Mouse (Mus musculus): ENCODE results near the gene Ccl27a. TPM values are rescaled to one million over a fixed set of nuclear protein-coding genes. Genes with fewer than 3 reads are reported as not detected.
A peak's percentile ranks its signal among the peaks of the same experiment; 100 is the strongest.

The Ccl27a gene
- total RNA-seq, 2 experiments from 2014 or later, result 15.4 to 19.2 TPM

- Histone ChIP-seq H3K27ac (no peak overlapping the region), H3K4me3 (no peak overlapping the region)
- intact Hi-C loops (cut with DNase I), result no loop called here
- no peak for DNase-seq
- TF ChIP-seq CTCF (IDR thresholded peaks at IDR 0.05), result no peak
Observed at GRCm38 (mm10) chr4:41744131-41744530, 29.9 kb downstream of the Ccl27a start.

GRCm38 (mm10) chr4:41741158-41741560 lies 32.9 kb downstream of the Ccl27a start:
- intact Hi-C loops (cut with DNase I), result no loop called here
- Histone ChIP-seq H3K4me3 (peak overlapping the region; percentile 93), H3K27ac (peak overlapping the region; percentile 93)
- peak; percentile 29; the same call in 1 of the 2 replicates for TF ChIP-seq CTCF (IDR thresholded peaks at IDR 0.05)
- peak; percentile 94 for DNase-seq

- peak; percentile 83 for DNase-seq
- no peak for TF ChIP-seq CTCF (IDR thresholded peaks at IDR 0.05)
- Histone ChIP-seq H3K4me3 (peak overlapping the region; percentile 93), H3K27ac (peak overlapping the region; percentile 93)
- intact Hi-C loops (cut with DNase I), result no loop called here
Observed at GRCm38 (mm10) chr4:41740380-41741157, 33.5 kb downstream of the Ccl27a start.

GRCm38 (mm10) chr4:41739260-41739659 lies 34.8 kb downstream of the Ccl27a start:
- H3K4me3 ChIP-seq, result peak overlapping the region; percentile 93; the same call in 1 of the 2 replicates
- intact Hi-C loops (cut with DNase I), result no loop called here
- DNase-seq, result no peak
- TF ChIP-seq CTCF (IDR thresholded peaks at IDR 0.05), result no peak
- no peak overlapping the region for H3K27ac ChIP-seq

GRCm38 (mm10) chr4:41738256-41738603 lies 35.8 kb downstream of the Ccl27a start:
- no peak for DNase-seq
- H3K4me3 ChIP-seq, result no peak overlapping the region
- peak overlapping the region; percentile 28 for H3K27ac ChIP-seq
- TF ChIP-seq CTCF (IDR thresholded peaks at IDR 0.05), result no peak
- intact Hi-C loops (cut with DNase I), result no loop called here

GRCm38 (mm10) chr4:41737602-41738255 lies 36.3 kb downstream of the Ccl27a start:
- H3K4me3 ChIP-seq, result no peak overlapping the region
- peak; percentile 80 for DNase-seq
- intact Hi-C loops (cut with DNase I), result loop anchor here (1.0 kb wide), 1 partner anchor 23 kb away; no protein-coding TSS in a partner anchor
- peak; percentile 88 for TF ChIP-seq CTCF (IDR thresholded peaks at IDR 0.05)
- peak overlapping the region; percentile 65 for H3K27ac ChIP-seq

DNA sequence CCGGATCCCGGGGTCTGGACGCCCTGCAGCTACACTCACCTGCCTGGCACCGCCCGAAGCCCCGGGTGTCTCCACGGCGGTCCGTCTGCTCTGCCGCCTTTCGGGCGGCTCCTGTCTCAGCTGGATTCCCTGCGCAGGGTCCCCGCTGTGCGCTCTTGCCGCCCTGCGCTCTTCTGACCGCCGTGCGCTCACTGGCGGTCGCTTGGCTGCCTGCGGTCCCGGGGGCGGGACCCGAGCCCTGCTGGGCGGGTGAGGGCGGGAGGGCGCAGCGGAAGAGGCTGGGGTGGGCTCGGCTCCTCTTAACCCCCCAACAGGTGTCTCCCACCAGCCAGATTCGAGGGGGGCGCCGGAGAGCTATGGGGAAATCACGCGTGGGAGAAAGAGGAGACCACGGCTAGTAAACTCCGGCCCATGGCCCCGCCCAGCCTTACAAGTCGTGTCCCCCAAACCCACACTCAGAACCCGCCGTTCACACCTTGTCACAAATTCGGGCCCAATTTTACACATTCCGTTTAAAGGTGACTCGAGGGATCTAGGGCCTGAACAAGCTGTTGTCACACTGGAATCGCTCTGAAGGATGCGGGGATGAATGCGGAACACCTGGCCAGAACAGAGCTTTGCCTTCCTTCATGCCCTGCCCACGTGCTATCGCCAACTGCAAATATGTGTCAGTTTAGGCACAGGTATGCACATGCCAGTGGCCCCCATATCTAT lies 42.8 kb downstream of the Ccl27a start, which contains the start of gene Arid3c:
Arid3c (minus strand) TSS at position 91 of the 714 bp plus-strand sequence.
- intact Hi-C loops (cut with DNase I), result no loop called here
- TF ChIP-seq CTCF (IDR thresholded peaks at IDR 0.05), result no peak
- DNase-seq, result no peak
- Histone ChIP-seq H3K27ac (no peak within 1 kb of the TSS), H3K4me3 (peak within 1 kb of the TSS; percentile 64)

DNA sequence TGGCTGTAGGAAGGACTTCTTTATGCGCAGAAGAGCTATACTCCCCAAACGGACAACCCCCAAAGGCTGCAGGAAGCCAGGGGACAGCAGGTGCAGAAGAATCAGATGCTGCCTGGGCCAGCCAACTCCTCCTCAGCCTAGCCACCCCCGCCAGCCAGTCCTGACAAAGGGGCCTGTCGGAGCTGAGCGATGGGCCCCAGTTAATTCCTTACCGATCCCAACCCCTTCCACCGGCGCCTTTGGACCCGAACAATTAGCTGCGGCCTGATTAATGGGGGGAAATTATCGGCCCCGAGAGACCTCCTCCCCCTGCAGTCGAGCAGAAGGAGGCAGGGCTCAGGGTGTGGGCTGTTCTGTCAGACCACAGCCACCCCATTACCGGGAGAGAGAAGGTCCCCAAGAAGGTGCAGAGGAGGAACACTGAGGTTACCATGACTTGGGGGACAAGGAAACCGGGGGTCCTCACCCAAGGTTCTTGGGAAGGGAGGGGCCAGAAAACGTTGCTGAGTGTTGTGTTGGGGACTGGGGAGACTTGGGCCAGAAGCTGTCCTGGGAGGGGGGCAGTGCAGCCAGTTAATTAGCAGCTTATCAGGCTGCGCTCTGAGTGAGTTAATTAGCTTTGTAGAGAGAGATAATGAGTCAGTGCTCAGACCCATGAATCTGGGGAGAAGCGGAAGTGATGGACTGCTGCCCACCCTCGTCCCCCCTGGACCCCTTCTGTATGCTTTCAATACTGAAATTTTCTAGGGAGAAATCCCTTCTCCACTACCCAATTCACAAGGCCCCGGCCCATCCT lies 47.0 kb downstream of the Ccl27a start:
- DNase-seq, result no peak
- Histone ChIP-seq H3K4me3 (no peak overlapping the region), H3K27ac (no peak overlapping the region)
- no peak for TF ChIP-seq CTCF (IDR thresholded peaks at IDR 0.05)
- intact Hi-C loops (cut with DNase I), result no loop called here

GRCm38 (mm10) chr4:41722918-41723351 lies 51.1 kb downstream of the Ccl27a start, which contains the start of gene Dctn3:
Gene Dctn3, minus strand, starts transcription at chr4:41723170.
- Histone ChIP-seq H3K4me3 (peak within 1 kb of the TSS; percentile 98), H3K27ac (peak within 1 kb of the TSS; percentile 87)
- intact Hi-C loops (cut with DNase I), result no loop called here

More at GRCm38 (mm10) chr4:41722918-41723351, 51.1 kb downstream of the Ccl27a start, which contains the start of gene Dctn3:
- TF ChIP-seq CTCF (IDR thresholded peaks at IDR 0.05), result no peak
- DNase-seq, result peak; percentile 90

Other genes starting within 250 kb of the Ccl27a start
- 10 to 100 TPM; 18.0 to 24.3 TPM for gene Fam219a, start 204.7 kb downstream of the Ccl27a start, total RNA-seq (2021)
- under 1 TPM; 0.56 to 0.59 TPM for gene Dnaic1, start 204.5 kb downstream of the Ccl27a start, total RNA-seq (2021)
- 10 to 100 TPM in 1 of 2 experiments, 1 to 10 TPM in 1; 9.1 to 11.9 TPM for gene Enho, start 133.9 kb downstream of the Ccl27a start, total RNA-seq (2021)
- gene Cntfr, start 77.2 kb downstream of the Ccl27a start, total RNA-seq (2021), result 10 to 100 TPM; 27.3 to 55.3 TPM
- 10 to 100 TPM; 33.3 to 73.4 TPM for gene Il11ra1, start 74.3 kb downstream of the Ccl27a start, total RNA-seq (2021)
- gene Rpp25l, start 60.7 kb downstream of the Ccl27a start, total RNA-seq (2021), result 10 to 100 TPM; 50.1 to 58.4 TPM
- 10 to 100 TPM; 40.6 to 42.4 TPM for gene Dctn3, start 51.1 kb downstream of the Ccl27a start, total RNA-seq (2021)
- not detected for gene Arid3c, start 43.1 kb downstream of the Ccl27a start, total RNA-seq (2021)
- gene Galt, start 19.0 kb downstream of the Ccl27a start, total RNA-seq (2021), result 10 to 100 TPM; 27.0 to 41.1 TPM
- gene Sigmar1, start 18.1 kb downstream of the Ccl27a start, total RNA-seq (2021), result 10 to 100 TPM in 1 of 2 experiments, 1 to 10 TPM in 1; 8.2 to 13.3 TPM
- gene Gm21541, start 129.4 kb upstream of the Ccl27a start, total RNA-seq (2021), result not detected
- gene Gm20878, start 167.3 kb upstream of the Ccl27a start, total RNA-seq (2021), result 1 to 10 TPM in 1 of 2 experiments, not detected in 1; 1.4 TPM
- under 1 TPM in 1 of 2 experiments, not detected in 1; 0.08 TPM for gene Fam205a4, start 191.8 kb upstream of the Ccl27a start, total RNA-seq (2021)

Data from gastrocnemius, adult 2 months (tissue).